Mouse (Mus musculus): ENCODE data around the gene Olfr1494.

Olfr1494 gene

GRCm38 (mm10) chr19:13739428-13739827, at the start of gene Olfr1494:
Olfr1494 (plus strand) TSS chr19:13739728.
- no peak for DNase-seq (ENCODE audit: low read depth, low spot score)

- DNase-seq (ENCODE audit: low read depth, low spot score): no peak
Measured at GRCm38 (mm10) chr19:13696968-13697367, 42.6 kb upstream of the Olfr1494 start, which contains the start of gene Olfr1491. Olfr1491 (plus strand) TSS chr19:13697268.

GRCm38 (mm10) chr19:13722978-13723377, 16.6 kb upstream of the Olfr1494 start, which contains the start of gene Olfr1493-ps1:
Olfr1493-ps1 (plus strand) TSS chr19:13723278.
- DNase-seq (ENCODE audit: low read depth, low spot score): no peak

- DNase-seq (ENCODE audit: low read depth, low spot score): no peak
Measured at GRCm38 (mm10) chr19:13749366-13749765, 9.8 kb downstream of the Olfr1494 start.

GRCm38 (mm10) chr19:13764306-13764705, 24.8 kb downstream of the Olfr1494 start, which contains the start of gene Olfr1495:
Olfr1495 (plus strand) TSS chr19:13764606.
- no peak for DNase-seq (ENCODE audit: low read depth, low spot score)

GRCm38 (mm10) chr19:13768565-13769276, 29.2 kb downstream of the Olfr1494 start:
- no peak for DNase-seq (ENCODE audit: low read depth, low spot score)

- DNase-seq (ENCODE audit: low read depth, low spot score): no peak
Measured at GRCm38 (mm10) chr19:13777578-13777977, 38.0 kb downstream of the Olfr1494 start, which contains the start of gene Olfr1496. Olfr1496 (plus strand) TSS chr19:13777878.

- no peak for DNase-seq (ENCODE audit: low read depth, low spot score)
Measured at GRCm38 (mm10) chr19:13798102-13798501, 58.6 kb downstream of the Olfr1494 start, which contains the start of gene Olfr1497. Olfr1497 (minus strand) TSS chr19:13798202.

Measured in retina, adult 2 months (tissue).